Mouse (Mus musculus): ENCODE results near the gene Cd3eap. TPM values are rescaled to one million over a fixed set of nuclear protein-coding genes. Genes with fewer than 3 reads are reported as not detected.

Gene Cd3eap
- polyA plus RNA-seq, 1 experiment from 2014 or later = 25.1 TPM

- H3K27me3 ChIP-seq (replicated peaks) = no peaks in the 10 kb centered on the region
- peak within 1 kb of the TSS; percentile 97 for H3K4me3 ChIP-seq
- peak within 1 kb of the TSS; percentile 69 for H3K27ac ChIP-seq
- H3K4me1 ChIP-seq = peaks cover 21% of the 10 kb centered on the region
- peak within 1 kb of the TSS; percentile 89 for H3K9ac ChIP-seq
- H3K4me2 ChIP-seq = peak within 1 kb of the TSS; percentile 90
- 7% methylated on average over 48 of the region's 48 CpGs for WGBS
- H3K36me3 ChIP-seq (replicated peaks) = peaks cover 7% of the 10 kb centered on the region
- ATAC-seq (replicated peaks) = peak; percentile 96
- H3K9me3 ChIP-seq = no peaks in the 10 kb centered on the region
These were observed 22.3 kb upstream of the Cd3eap start, which contains the start of gene Ercc2 for GRCm38 (mm10) chr7:19381377-19382165. Gene Ercc2 (plus strand): TSS chr7:19382010.

DNA sequence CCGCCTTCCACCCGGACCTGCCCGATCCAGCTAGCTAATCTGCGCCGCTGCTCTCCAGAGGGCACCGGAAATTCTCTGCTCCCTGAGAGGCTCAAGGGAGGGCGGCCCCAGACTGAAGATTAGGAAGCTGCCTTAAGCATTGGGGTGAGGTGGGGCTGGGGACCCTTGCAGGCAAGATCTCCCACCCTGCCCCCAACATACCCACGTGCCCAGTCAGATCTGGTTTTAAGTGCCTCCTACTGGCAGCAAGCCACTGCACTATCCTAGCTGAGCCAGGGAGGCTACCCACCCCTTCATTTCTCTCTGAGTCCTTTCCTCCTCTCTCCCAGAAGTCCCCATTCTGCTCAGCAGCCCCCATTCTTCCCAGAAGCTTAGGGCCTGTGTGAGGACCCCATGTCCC, 18.8 kb upstream of the Cd3eap start:
- H3K27me3 ChIP-seq (replicated peaks) = no peaks in the 10 kb centered on the region
- no peak overlapping the region for H3K4me3 ChIP-seq
- no peaks in the 10 kb centered on the region for H3K9me3 ChIP-seq
- 64% methylated on average over 8 of the region's 8 CpGs for WGBS
- H3K36me3 ChIP-seq (replicated peaks) = no peaks in the 10 kb centered on the region
- no peak for ATAC-seq (replicated peaks)
- H3K4me2 ChIP-seq = no peak overlapping the region
- no peak overlapping the region for H3K27ac ChIP-seq
- peaks cover 8% of the 10 kb centered on the region for H3K4me1 ChIP-seq
- no peak overlapping the region for H3K9ac ChIP-seq

- Histone ChIP-seq H3K27ac (no peak overlapping the region), H3K4me3 (no peak overlapping the region), H3K4me1 (no peaks in the 10 kb centered on the region), H3K4me2 (no peak overlapping the region), H3K9ac (no peak overlapping the region), H3K36me3 (replicated peaks) (no peaks in the 10 kb centered on the region), H3K27me3 (replicated peaks) (no peaks in the 10 kb centered on the region), H3K9me3 (no peaks in the 10 kb centered on the region)
- 90% methylated on average over 4 of the region's 4 CpGs for WGBS
- no peak for ATAC-seq (replicated peaks)
These were observed 16.7 kb upstream of the Cd3eap start for GRCm38 (mm10) chr7:19376019-19376418.

DNA sequence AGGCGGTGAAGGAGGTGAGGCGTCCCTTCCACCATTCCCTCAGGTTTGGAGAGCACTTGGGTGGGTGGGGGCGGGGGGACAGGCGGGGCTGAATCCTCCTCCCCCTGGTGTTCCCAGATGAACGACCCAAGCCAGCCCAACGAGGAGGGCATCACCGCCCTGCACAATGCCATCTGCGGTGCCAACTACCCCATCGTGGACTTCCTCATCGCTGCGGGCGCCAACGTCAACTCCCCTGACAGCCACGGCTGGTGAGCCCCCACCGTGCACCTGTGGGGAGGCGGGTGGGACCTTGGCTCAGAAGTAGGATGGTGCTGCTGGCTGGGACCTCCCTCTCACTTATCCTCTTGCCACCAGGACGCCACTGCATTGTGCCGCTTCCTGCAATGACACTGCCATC, 16.1 kb upstream of the Cd3eap start:
- Histone ChIP-seq H3K36me3 (replicated peaks) (no peaks in the 10 kb centered on the region), H3K4me3 (no peak overlapping the region), H3K4me1 (no peaks in the 10 kb centered on the region; the same call in 1 of the 2 replicates), H3K9ac (no peak overlapping the region), H3K27me3 (replicated peaks) (no peaks in the 10 kb centered on the region), H3K9me3 (no peaks in the 10 kb centered on the region), H3K4me2 (no peak overlapping the region), H3K27ac (no peak overlapping the region)
- 0 out of 2 replicates have a peak, but pooled peaks have one; percentile 7 for ATAC-seq (replicated peaks)
- WGBS = 78% methylated on average over 18 of the region's 18 CpGs

GRCm38 (mm10) chr7:19373367-19373766, 14.1 kb upstream of the Cd3eap start:
- Histone ChIP-seq H3K36me3 (replicated peaks) (no peaks in the 10 kb centered on the region), H3K27me3 (replicated peaks) (no peaks in the 10 kb centered on the region), H3K4me3 (no peak overlapping the region), H3K4me2 (no peak overlapping the region), H3K9ac (no peak overlapping the region), H3K4me1 (peaks cover 6% of the 10 kb centered on the region), H3K27ac (no peak overlapping the region), H3K9me3 (no peaks in the 10 kb centered on the region)
- no peak for ATAC-seq (replicated peaks)
- WGBS = 78% methylated on average over 2 of the region's 2 CpGs

GRCm38 (mm10) chr7:19369823-19370425, 10.6 kb upstream of the Cd3eap start:
- peak; percentile 85 for ATAC-seq (replicated peaks)
- H3K4me2 ChIP-seq = peak overlapping the region; percentile 75
- H3K9me3 ChIP-seq = no peaks in the 10 kb centered on the region
- WGBS = 10% methylated on average over 46 of the region's 46 CpGs
- H3K4me1 ChIP-seq = peaks cover 6% of the 10 kb centered on the region
- peak overlapping the region; percentile 56 for H3K9ac ChIP-seq
- no peaks in the 10 kb centered on the region for H3K36me3 ChIP-seq (replicated peaks)
- peak overlapping the region; percentile 46 for H3K4me3 ChIP-seq
- H3K27ac ChIP-seq = no peak overlapping the region
- H3K27me3 ChIP-seq (replicated peaks) = no peaks in the 10 kb centered on the region

GRCm38 (mm10) chr7:19368380-19368779, 9.1 kb upstream of the Cd3eap start:
- H3K27me3 ChIP-seq (replicated peaks) = no peaks in the 10 kb centered on the region
- H3K36me3 ChIP-seq (replicated peaks) = no peaks in the 10 kb centered on the region
- no peak overlapping the region for H3K27ac ChIP-seq
- H3K4me1 ChIP-seq = peaks cover 6% of the 10 kb centered on the region
- no peak overlapping the region for H3K9ac ChIP-seq
- no peak overlapping the region for H3K4me3 ChIP-seq
- ATAC-seq (replicated peaks) = no peak
- no peaks in the 10 kb centered on the region for H3K9me3 ChIP-seq
- WGBS = 28% methylated on average over 16 of the region's 16 CpGs
- no peak overlapping the region for H3K4me2 ChIP-seq

DNA sequence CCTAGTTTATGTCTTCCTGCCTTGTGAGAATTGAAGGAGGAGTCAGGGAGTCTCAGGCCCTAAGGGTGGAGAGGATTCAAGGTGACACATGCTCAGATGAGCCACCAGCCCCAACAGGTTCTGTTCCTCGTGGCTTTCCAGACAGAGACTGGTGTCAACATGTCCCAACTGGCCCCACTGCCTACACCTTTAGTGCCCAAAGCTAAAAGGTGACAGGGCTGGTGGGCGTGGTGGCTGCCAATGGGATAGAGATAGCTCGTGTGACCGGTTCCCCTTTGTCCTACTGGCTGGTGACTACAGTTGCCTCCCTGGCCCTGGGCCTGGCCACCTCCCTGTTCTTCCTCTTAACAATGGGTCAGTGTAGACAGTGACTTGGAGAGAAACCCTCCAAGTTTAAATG, 6.1 kb upstream of the Cd3eap start:
- no peak for ATAC-seq (replicated peaks)
- Histone ChIP-seq H3K9me3 (no peaks in the 10 kb centered on the region), H3K27ac (no peak overlapping the region), H3K4me2 (no peak overlapping the region), H3K36me3 (replicated peaks) (no peaks in the 10 kb centered on the region), H3K27me3 (replicated peaks) (peaks cover 5% of the 10 kb centered on the region; the same call in 1 of the 2 replicates), H3K9ac (no peak overlapping the region), H3K4me3 (no peak overlapping the region), H3K4me1 (peaks cover 25% of the 10 kb centered on the region)
- WGBS = 85% methylated on average over 4 of the region's 4 CpGs

DNA sequence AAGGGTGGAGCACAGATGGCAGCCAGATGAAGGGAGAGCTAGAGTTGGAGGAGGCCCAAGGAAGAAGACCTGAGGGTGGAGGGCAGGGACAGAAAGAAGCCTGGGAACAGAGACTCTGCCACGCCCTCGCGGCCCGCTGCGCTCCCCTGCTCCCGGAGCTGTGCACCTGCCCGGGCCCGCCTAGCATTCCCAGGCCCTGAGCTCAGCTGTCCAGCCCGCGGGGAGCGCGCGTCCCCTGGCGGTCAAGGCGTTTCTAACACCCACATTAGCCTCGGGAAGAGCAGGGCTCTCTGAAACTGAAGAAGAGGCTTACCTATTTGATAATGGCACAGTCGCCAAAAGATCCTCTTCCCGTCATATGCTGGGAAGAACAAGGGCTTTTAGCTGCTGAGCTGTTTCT, 4.6 kb upstream of the Cd3eap start:
- Histone ChIP-seq H3K36me3 (replicated peaks) (no peaks in the 10 kb centered on the region), H3K9ac (no peak overlapping the region), H3K4me2 (no peak overlapping the region), H3K4me1 (peaks cover 23% of the 10 kb centered on the region), H3K27me3 (replicated peaks) (peaks cover 5% of the 10 kb centered on the region; the same call in 1 of the 2 replicates), H3K9me3 (no peaks in the 10 kb centered on the region), H3K27ac (no peak overlapping the region), H3K4me3 (no peak overlapping the region)
- no peak for ATAC-seq (replicated peaks)
- 3% methylated on average over 17 of the region's 18 CpGs for WGBS

DNA sequence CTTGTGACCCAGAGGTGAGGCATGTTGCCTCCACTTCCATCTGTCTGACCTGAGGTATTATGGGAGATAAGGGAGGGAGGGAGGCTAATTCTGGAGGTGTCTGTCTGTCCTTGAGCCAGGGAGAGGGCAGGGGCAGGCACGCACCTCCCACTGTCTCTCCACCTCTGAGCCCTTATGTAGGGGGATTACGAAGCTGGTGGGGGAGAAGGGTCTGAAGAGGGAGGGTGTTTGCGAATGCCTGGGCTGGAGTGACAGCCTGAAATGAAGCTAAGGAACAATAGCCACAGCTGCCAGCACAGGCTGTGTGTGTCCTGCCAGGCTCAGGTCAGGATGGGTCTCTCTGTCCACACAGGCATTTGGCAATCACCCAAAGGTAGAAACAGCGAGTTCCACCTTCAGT, 3.0 kb upstream of the Cd3eap start:
- Histone ChIP-seq H3K4me1 (peaks cover 34% of the 10 kb centered on the region), H3K27ac (no peak overlapping the region), H3K9ac (no peak overlapping the region), H3K27me3 (replicated peaks) (peaks cover 5% of the 10 kb centered on the region; the same call in 1 of the 2 replicates), H3K9me3 (no peaks in the 10 kb centered on the region), H3K4me3 (no peak overlapping the region), H3K36me3 (replicated peaks) (peaks cover under 1% of the 10 kb centered on the region; the same call in 1 of the 2 replicates), H3K4me2 (no peak overlapping the region)
- ATAC-seq (replicated peaks) = no peak
- WGBS = 25% methylated on average over 4 of the region's 4 CpGs

GRCm38 (mm10) chr7:19361720-19362119, 2.4 kb upstream of the Cd3eap start:
- peak overlapping the region; percentile 42; the same call in 1 of the 2 replicates for H3K9ac ChIP-seq
- peaks cover 5% of the 10 kb centered on the region; the same call in 1 of the 2 replicates for H3K27me3 ChIP-seq (replicated peaks)
- peaks cover 34% of the 10 kb centered on the region for H3K4me1 ChIP-seq
- H3K4me2 ChIP-seq = peak overlapping the region; percentile 96
- peak overlapping the region; percentile 74 for H3K4me3 ChIP-seq
- peaks cover 3% of the 10 kb centered on the region; the same call in 1 of the 2 replicates for H3K36me3 ChIP-seq (replicated peaks)
- H3K9me3 ChIP-seq = no peaks in the 10 kb centered on the region
- no peak overlapping the region for H3K27ac ChIP-seq
- 13% methylated on average over 16 of the region's 16 CpGs for WGBS
- ATAC-seq (replicated peaks) = no peak

GRCm38 (mm10) chr7:19360944-19361343, 1.7 kb upstream of the Cd3eap start:
- H3K9ac ChIP-seq = peak overlapping the region; percentile 42
- H3K4me1 ChIP-seq = peaks cover 34% of the 10 kb centered on the region
- under 1% methylated on average over 27 of the region's 27 CpGs for WGBS
- H3K4me2 ChIP-seq = peak overlapping the region; percentile 96
- H3K36me3 ChIP-seq (replicated peaks) = peaks cover 8% of the 10 kb centered on the region; the same call in 1 of the 2 replicates
- peaks cover 5% of the 10 kb centered on the region; the same call in 1 of the 2 replicates for H3K27me3 ChIP-seq (replicated peaks)
- H3K9me3 ChIP-seq = no peaks in the 10 kb centered on the region
- peak; percentile 59 for ATAC-seq (replicated peaks)
- 0 out of 2 replicates have a peak overlapping the region, but pooled peaks have one; percentile 7 for H3K27ac ChIP-seq
- H3K4me3 ChIP-seq = peak overlapping the region; percentile 74

Data from midbrain, embryonic 15.5 days (tissue).